11 mouse cellular contexts compared by ENCODE assay signal in the genomic region with DNA sequence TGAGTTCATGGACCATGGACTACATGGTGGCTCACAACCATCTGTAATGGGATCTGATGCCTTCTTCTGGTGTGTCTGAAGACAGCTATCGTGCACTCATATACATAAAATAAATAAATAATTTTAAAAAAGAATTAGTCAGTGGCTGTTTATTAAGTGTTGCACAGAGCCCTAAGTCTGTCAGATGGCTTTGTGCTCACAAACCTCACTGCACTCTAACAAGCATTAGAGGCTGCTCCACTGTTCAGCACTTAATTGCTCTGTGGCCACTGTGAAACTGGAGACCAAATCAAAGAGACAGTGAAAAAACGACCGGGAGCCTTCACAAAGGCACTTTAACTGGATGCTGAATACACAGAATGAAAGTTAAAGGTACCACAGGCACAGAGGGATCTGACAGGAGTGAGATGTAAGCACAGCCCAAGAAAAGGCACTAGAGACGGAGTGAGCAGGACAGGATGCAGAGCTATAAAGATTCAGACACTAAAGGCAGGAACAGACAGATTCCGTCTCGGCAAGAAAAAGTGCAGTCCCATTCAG. TPM values are rescaled to one million over a fixed set of nuclear protein-coding genes. Genes with fewer than 3 reads are reported as not detected.
DNase-seq lines count a peak whose midpoint lies in the region; ATAC-seq and TF ChIP-seq lines count a peak whose summit lies in the region.
"Had no signal": no experiment of that assay in that cellular context is flagged by ENCODE, and none has a peak within 500 bp of the region (broad histone marks: within the 10 kb centered on the region; RNA-seq: fewer than 3 reads in every experiment).

No protein-coding gene starts in this region.

- H3K27me3 ChIP-seq in heart, postnatal 0 days (ENCODE audit: control insufficient read depth, insufficient read depth, low read length) = no peaks in the 10 kb centered on the region
- H3K27me3 ChIP-seq in forebrain, embryonic 14.5 days (replicated peaks; ENCODE audit: control insufficient read depth, insufficient read depth, low read length) = no peaks in the 10 kb centered on the region
- H3K27me3 ChIP-seq in stomach, postnatal 0 days (ENCODE audit: control insufficient read depth, insufficient read depth, low read length) = no peaks in the 10 kb centered on the region
- no peaks in the 10 kb centered on the region for H3K27me3 ChIP-seq in midbrain, embryonic 13.5 days
- H3K27me3 ChIP-seq: intestine, embryonic 15.5 days had no signal

- 36% methylated on average over 6 of the region's 6 CpGs for WGBS in heart, postnatal 0 days
- 11% methylated on average over 6 of the region's 6 CpGs for WGBS in forebrain, embryonic 14.5 days
- WGBS in stomach, postnatal 0 days = 51% methylated on average over 6 of the region's 6 CpGs
- 59% methylated on average over 6 of the region's 6 CpGs for WGBS in midbrain, embryonic 13.5 days

- no peak for ATAC-seq in heart, postnatal 0 days (ENCODE audit: insufficient read depth, low read depth)
- ATAC-seq in forebrain, embryonic 14.5 days = no peak
- ATAC-seq in stomach, postnatal 0 days (ENCODE audit: low FRiP score, low TSS enrichment) = no peak
- ATAC-seq in inflammation-experienced regulatory T-cells, adult 6 months = no peak
- no peak for ATAC-seq in midbrain, embryonic 13.5 days
- ATAC-seq: intestine, embryonic 15.5 days had no signal

- TF ChIP-seq EP300 in heart, postnatal 0 days (IDR thresholded peaks at IDR 0.05; ENCODE audit: low read depth) = no peak
- no peak for TF ChIP-seq EP300 in stomach, postnatal 0 days (optimal IDR thresholded peaks at IDR 0.05)

- peak overlapping the region; percentile 76 for H3K4me2 ChIP-seq in heart, postnatal 0 days (ENCODE audit: low read depth, low read length)
- peak overlapping the region; percentile 6; the same call in 1 of the 2 replicates for H3K4me2 ChIP-seq in forebrain, embryonic 14.5 days (ENCODE audit: low read length)
- H3K4me2 ChIP-seq in stomach, postnatal 0 days (replicated peaks; ENCODE audit: low read depth) = 0 out of 2 replicates have a peak overlapping the region, but pooled peaks have one; percentile 8
- no peak overlapping the region for H3K4me2 ChIP-seq in midbrain, embryonic 13.5 days (replicated peaks)
- H3K4me2 ChIP-seq: intestine, embryonic 15.5 days had no signal

- TF ChIP-seq CTCF in heart, postnatal 0 days (IDR thresholded peaks at IDR 0.05; ENCODE audit: low read depth) = no peak
- no peak for TF ChIP-seq CTCF in stomach, postnatal 0 days (IDR thresholded peaks at IDR 0.05; ENCODE audit: low read depth)

- H3K9ac ChIP-seq in heart, postnatal 0 days (replicated peaks; ENCODE audit: low read depth, low read length) = peak overlapping the region; percentile 84
- H3K9ac ChIP-seq in forebrain, embryonic 14.5 days (ENCODE audit: low read length) = no peak overlapping the region; the same call in 1 of the 2 replicates
- no peak overlapping the region for H3K9ac ChIP-seq in stomach, postnatal 0 days (ENCODE audit: low read length)
- H3K9ac ChIP-seq in midbrain, embryonic 13.5 days (replicated peaks) = no peak overlapping the region
- H3K9ac ChIP-seq: intestine, embryonic 15.5 days had no signal

- peak overlapping the region; percentile 67 for H3K4me3 ChIP-seq in heart, postnatal 0 days (ENCODE audit: low read depth, low read length)
- no peak overlapping the region for H3K4me3 ChIP-seq in forebrain, embryonic 14.5 days (ENCODE audit: low read depth, low read length)
- H3K4me3 ChIP-seq in stomach, postnatal 0 days (ENCODE audit: low read depth, low read length) = no peak overlapping the region
- H3K4me3 ChIP-seq in midbrain, embryonic 13.5 days (replicated peaks) = no peak overlapping the region
- H3K4me3 ChIP-seq: intestine, embryonic 15.5 days had no signal

- H3K4me1 ChIP-seq in heart, postnatal 0 days (ENCODE audit: control insufficient read depth, insufficient read depth) = peaks cover 21% of the 10 kb centered on the region; the same call in 1 of the 2 replicates
- peaks cover 3% of the 10 kb centered on the region; the same call in 1 of the 2 replicates for H3K4me1 ChIP-seq in forebrain, embryonic 14.5 days (ENCODE audit: control insufficient read depth, insufficient read depth, low read length)
- H3K4me1 ChIP-seq in stomach, postnatal 0 days (replicated peaks; ENCODE audit: control insufficient read depth, insufficient read depth) = no peaks in the 10 kb centered on the region
- H3K4me1 ChIP-seq in midbrain, embryonic 13.5 days (replicated peaks) = peaks cover 18% of the 10 kb centered on the region
- H3K4me1 ChIP-seq: intestine, embryonic 15.5 days had no signal

- no peaks in the 10 kb centered on the region for H3K9me3 ChIP-seq in heart, postnatal 0 days (replicated peaks; ENCODE audit: control insufficient read depth, low read length)
- no peaks in the 10 kb centered on the region for H3K9me3 ChIP-seq in forebrain, embryonic 14.5 days (replicated peaks; ENCODE audit: control insufficient read depth, low read length)
- no peaks in the 10 kb centered on the region for H3K9me3 ChIP-seq in stomach, postnatal 0 days (ENCODE audit: control insufficient read depth, low read length)
- no peaks in the 10 kb centered on the region for H3K9me3 ChIP-seq in midbrain, embryonic 13.5 days
- H3K9me3 ChIP-seq: intestine, embryonic 15.5 days had no signal

- DNase-seq in heart, postnatal 0 days (ENCODE audit: low spot score) = no peak
- no peak for DNase-seq in heart, postnatal 14 days
- peak; percentile 6 for DNase-seq in retina, postnatal 1 day
- no peak for DNase-seq in retina, embryonic 14.5 days (ENCODE audit: low spot score)
- peak; percentile 44 for DNase-seq in forebrain, embryonic 14.5 days (ENCODE audit: low spot score)
- no peak for DNase-seq in stomach, postnatal 0 days (ENCODE audit: low spot score)
- DNase-seq: adrenal gland, adult 8-10 months; cerebellum, adult 9-11 months had no signal

- peak overlapping the region; percentile 58 for H3K27ac ChIP-seq in heart, postnatal 0 days (ENCODE audit: low read depth)
- no peak overlapping the region for H3K27ac ChIP-seq in forebrain, embryonic 14.5 days (ENCODE audit: low read depth, low read length)
- no peak overlapping the region for H3K27ac ChIP-seq in stomach, postnatal 0 days (replicated peaks)
- no peak overlapping the region for H3K27ac ChIP-seq in midbrain, embryonic 13.5 days
- H3K27ac ChIP-seq: intestine, embryonic 15.5 days had no signal

- intact Hi-C loops in heart, postnatal 14 days (cut with DNase I) = loop anchor here (5.0 kb wide), 1 partner anchor 32 kb away; no protein-coding TSS in a partner anchor

- peaks cover 18% of the 10 kb centered on the region; the same call in 1 of the 2 replicates for H3K36me3 ChIP-seq in heart, postnatal 0 days (replicated peaks; ENCODE audit: control insufficient read depth, insufficient read depth, low read length)
- peaks cover 4% of the 10 kb centered on the region; the same call in 1 of the 2 replicates for H3K36me3 ChIP-seq in forebrain, embryonic 14.5 days (ENCODE audit: control insufficient read depth, insufficient read depth, low read length)
- no peaks in the 10 kb centered on the region for H3K36me3 ChIP-seq in stomach, postnatal 0 days (ENCODE audit: control insufficient read depth, insufficient read depth, low read length)
- H3K36me3 ChIP-seq in midbrain, embryonic 13.5 days = peaks cover 3% of the 10 kb centered on the region; the same call in 1 of the 2 replicates
- H3K36me3 ChIP-seq: intestine, embryonic 15.5 days had no signal

RNA-seq across cellular contexts. Expression of a gene that starts 3.1 kb away (rescaled TPM):
- total RNA-seq in heart, postnatal 0 days (2014; rRNA removed; ENCODE audit: low replicate concordance) = 241 and 242 TPM in 2 replicates
- polyA plus RNA-seq in heart, postnatal 0 days (2015; fragmentation: Nextera tagmentation; extraction: Ambion mirVana) = 69.0 and 75.0 TPM in 2 replicates
- total RNA-seq in heart, postnatal 14 days (2021) = 100 to 1,000 TPM; 183 to 189 TPM
- polyA plus RNA-seq in forebrain, embryonic 14.5 days (2014; fragmentation: Nextera tagmentation; extraction: Ambion mirVana) = 10.7 and 11.8 TPM in 2 replicates
- polyA plus RNA-seq in stomach, postnatal 0 days (2015; fragmentation: Nextera tagmentation; extraction: Ambion mirVana) = 8.9 and 9.1 TPM in 2 replicates
- polyA plus RNA-seq in inflammation-experienced regulatory T-cells, adult 6 months (2017; shearing (Covaris generic)) = 1 to 10 TPM; 1.8 to 3.1 (median 1.8) TPM
- polyA plus RNA-seq in midbrain, embryonic 13.5 days (2015; fragmentation: Nextera tagmentation; extraction: Ambion mirVana) = 15.3 and 17.2 TPM in 2 replicates

RNA-seq across cellular contexts. Expression of a gene that starts 54.4 kb away (rescaled TPM):
- 3.2 and 4.4 TPM in 2 replicates for total RNA-seq in heart, postnatal 0 days (2014; rRNA removed; ENCODE audit: low replicate concordance)
- polyA plus RNA-seq in heart, postnatal 0 days (2015; fragmentation: Nextera tagmentation; extraction: Ambion mirVana) = 9.8 and 9.9 TPM in 2 replicates
- total RNA-seq in heart, postnatal 14 days (2021) = 1 to 10 TPM; 4.8 to 5.2 TPM
- polyA plus RNA-seq in forebrain, embryonic 14.5 days (2014; fragmentation: Nextera tagmentation; extraction: Ambion mirVana) = 1.9 and 3.1 TPM in 2 replicates
- polyA plus RNA-seq in stomach, postnatal 0 days (2015; fragmentation: Nextera tagmentation; extraction: Ambion mirVana) = 22.3 and 24.1 TPM in 2 replicates
- 10 to 100 TPM; 11.5 to 44.9 (median 39.7) TPM for polyA plus RNA-seq in inflammation-experienced regulatory T-cells, adult 6 months (2017; shearing (Covaris generic))
- polyA plus RNA-seq in midbrain, embryonic 13.5 days (2015; fragmentation: Nextera tagmentation; extraction: Ambion mirVana) = 2.6 and 3.6 TPM in 2 replicates

Comparison
In these comparisons a context has a peak if more than half of its experiments do, and no peak if none do; other contexts are left out.
1. DNase-seq: peak in retina, postnatal 1 day (single experiment) and forebrain, embryonic 14.5 days (single experiment); none in heart, postnatal 0 days (single experiment), heart, postnatal 14 days (0 of 2), retina, embryonic 14.5 days (single experiment) and stomach, postnatal 0 days (single experiment).